Mouse (Mus musculus) liver, embryonic 14.5 days (tissue): ENCODE data around the gene Stx18. TPM values are rescaled to one million over a fixed set of nuclear protein-coding genes. Genes with fewer than 3 reads are reported as not detected.
A peak's percentile ranks its signal among the peaks of the same experiment; 100 is the strongest.

Experiments
- ATAC-seq: fragments of 200-750 bp; cut with Nextera tagmentation; 2 replicates; pipeline ENCODE4 v1.8.0; 2017; ENCODE audit warnings: moderate number of reproducible peaks, mild to moderate bottlenecking, moderate library complexity; ENCODE audit not compliant: insufficient read depth
- DNase-seq, 3 experiments: peaks; one replicate each; pipeline ENCODE4 v3.0.0-alpha.2; 2012 to 2013; ENCODE audit warnings: low read depth in 3 of 3, low spot score in 3 of 3
- H3K27ac ChIP-seq: fragments of 300-500 bp; sonication (generic); 2 replicates; pipeline ENCODE4 v1.5.1; 2014; ENCODE audit warnings: moderate library complexity, mild to moderate bottlenecking, control low read depth, inconsistent platforms
- H3K27me3 ChIP-seq: fragments of 300-500 bp; sonication (generic); 2 replicates; pipeline ENCODE4 v1.6.1; 2014; ENCODE audit warnings: mild to moderate bottlenecking, low read length, moderate library complexity; ENCODE audit not compliant: control insufficient read depth, insufficient read depth
- H3K36me3 ChIP-seq: fragments of 300-500 bp; sonication (generic); replicated peaks from 2 replicates; pipeline ENCODE4 v1.6.1; 2014; ENCODE audit warnings: low read depth; ENCODE audit not compliant: control insufficient read depth, insufficient read depth
- H3K4me1 ChIP-seq, 2 experiments: fragments of 200-500 bp in 1 of 2; fragments of 300-500 bp in 1 of 2; sonication (generic) in 1 of 2; replicated peaks; 2 replicates each; pipeline ENCODE4 v1.6.1; 2012 to 2014; ENCODE audit warnings: antibody characterized with exemption in 1 of 2, inconsistent platforms in 1 of 2, low read length in 1 of 2; ENCODE audit not compliant: control insufficient read depth in 2 of 2, insufficient read depth in 2 of 2
- H3K4me2 ChIP-seq: fragments of 300-500 bp; sonication (generic); 2 replicates; pipeline ENCODE4 v1.6.1; 2014; ENCODE audit warnings: low read depth, mild to moderate bottlenecking, control low read depth, moderate library complexity
- H3K4me3 ChIP-seq, 2 experiments: fragments of 200-500 bp in 1 of 2; fragments of 300-500 bp in 1 of 2; sonication (generic) in 1 of 2; 2 replicates each; pipeline ENCODE4 v1.5.1; 2012 to 2014; ENCODE audit warnings: low read depth in 2 of 2, low read length in 2 of 2, mild to moderate bottlenecking in 2 of 2, control low read depth in 1 of 2, inconsistent platforms in 1 of 2, moderate library complexity in 1 of 2; ENCODE audit not compliant: insufficient read depth in 1 of 2
- H3K9ac ChIP-seq: fragments of 300-500 bp; sonication (generic); replicated peaks from 2 replicates; pipeline ENCODE4 v1.6.1; 2014; ENCODE audit warnings: mild to moderate bottlenecking, control low read depth, moderate library complexity
- H3K9me3 ChIP-seq: fragments of 300-500 bp; sonication (generic); 2 replicates; pipeline ENCODE4 v1.6.1; 2016; ENCODE audit warnings: low read length, mixed read lengths; ENCODE audit not compliant: control insufficient read depth
- CTCF ChIP-seq: IDR thresholded peaks from 2 replicates; pipeline ENCODE4 v1.5.1; 2016; ENCODE audit warnings: antibody characterized with exemption, low read depth, control low read depth
- EP300 ChIP-seq: IDR thresholded peaks from 2 replicates; pipeline ENCODE4 v1.6.1; 2016; ENCODE audit warnings: antibody characterized with exemption, low read depth
- WGBS: fragments of 180-500 bp; shearing (Covaris S2); extraction: QIAGEN DNeasy Blood & Tissue Kit; methylation state at CpG from one replicate; pipeline ENCODE4 v1.1.7; 2014; ENCODE audit not compliant: insufficient replicate concordance; 5-methylcytosine and 5-hydroxymethylcytosine counted together
- polyA plus RNA-seq, 2 experiments: library from polyadenylated mRNA; depleted of rRNA in 1 of 2; stranded (reverse) in 1 of 2; unstranded in 1 of 2; fragments of >200 nt; fragmentation: Nextera tagmentation in 1 of 2; extraction: Ambion mirVana in 1 of 2; gene quantifications; 2 replicates each; pipeline versions ENCODE4 v1.2.1 to v1.2.3; 2012 to 2014

Gene Stx18
- polyA plus RNA-seq, 2 experiments: 8.0 to 12.6 TPM

- Histone ChIP-seq H3K9ac (no peak overlapping the region), H3K9me3 (no peaks in the 10 kb centered on the region), H3K27ac (no peak overlapping the region), H3K36me3 (no peaks in the 10 kb centered on the region), H3K4me3 (no peak overlapping the region), H3K4me2 (no peak overlapping the region), H3K27me3 (no peaks in the 10 kb centered on the region), H3K4me1 (no peaks in the 10 kb centered on the region)
- TF ChIP-seq EP300 (no peak), CTCF (no peak)
- no peak for ATAC-seq
- no peak for DNase-seq
- 43% methylated on average over 2 of the region's 2 CpGs for WGBS
Measured at GRCm38 (mm10) chr5:38091966-38092304, 53.4 kb downstream of the Stx18 start.

GRCm38 (mm10) chr5:38094331-38094730 lies 55.8 kb downstream of the Stx18 start:
- Histone ChIP-seq H3K9me3 (no peaks in the 10 kb centered on the region), H3K4me1 (no peaks in the 10 kb centered on the region), H3K27me3 (no peaks in the 10 kb centered on the region), H3K4me3 (no peak overlapping the region), H3K4me2 (no peak overlapping the region), H3K27ac (no peak overlapping the region), H3K9ac (no peak overlapping the region), H3K36me3 (no peaks in the 10 kb centered on the region)
- 74% methylated on average over 2 of the region's 2 CpGs for WGBS
- TF ChIP-seq EP300: no peak
- no peak for TF ChIP-seq CTCF
- ATAC-seq (no peak), DNase-seq (no peak)

- Histone ChIP-seq H3K9ac (no peak overlapping the region), H3K4me3 (no peak overlapping the region), H3K4me2 (no peak overlapping the region), H3K27ac (no peak overlapping the region), H3K27me3 (no peaks in the 10 kb centered on the region), H3K4me1 (no peaks in the 10 kb centered on the region), H3K36me3 (no peaks in the 10 kb centered on the region), H3K9me3 (no peaks in the 10 kb centered on the region)
- ATAC-seq: no peak
- DNase-seq: no peak
- 64% methylated on average over 4 of the region's 4 CpGs for WGBS
- TF ChIP-seq CTCF: peak; percentile 15; the same call in 1 of the 2 replicates
- no peak for TF ChIP-seq EP300
Measured at GRCm38 (mm10) chr5:38097501-38098093, 59.1 kb downstream of the Stx18 start.

GRCm38 (mm10) chr5:38099139-38099676 lies 60.7 kb downstream of the Stx18 start:
- Histone ChIP-seq H3K9ac (no peak overlapping the region), H3K4me2 (no peak overlapping the region), H3K27me3 (no peaks in the 10 kb centered on the region), H3K27ac (no peak overlapping the region), H3K4me3 (no peak overlapping the region), H3K9me3 (no peaks in the 10 kb centered on the region), H3K4me1 (no peaks in the 10 kb centered on the region), H3K36me3 (no peaks in the 10 kb centered on the region)
- no peak for DNase-seq
- WGBS: 72% methylated on average over 2 of the region's 2 CpGs
- no peak for TF ChIP-seq CTCF
- TF ChIP-seq EP300: no peak
- no peak for ATAC-seq

GRCm38 (mm10) chr5:38102945-38103344 lies 64.4 kb downstream of the Stx18 start:
- ATAC-seq (no peak), DNase-seq (no peak)
- TF ChIP-seq CTCF (no peak), EP300 (no peak)
- Histone ChIP-seq H3K27me3 (no peaks in the 10 kb centered on the region), H3K4me1 (no peaks in the 10 kb centered on the region), H3K4me2 (no peak overlapping the region), H3K27ac (no peak overlapping the region), H3K9me3 (no peaks in the 10 kb centered on the region), H3K4me3 (no peak overlapping the region), H3K36me3 (no peaks in the 10 kb centered on the region), H3K9ac (no peak overlapping the region)
- WGBS: 64% methylated on average over 2 of the region's 2 CpGs
